Mouse (Mus musculus): Measurements from ENCODE around the gene Tas2r103.

Tas2r103 gene

DNA sequence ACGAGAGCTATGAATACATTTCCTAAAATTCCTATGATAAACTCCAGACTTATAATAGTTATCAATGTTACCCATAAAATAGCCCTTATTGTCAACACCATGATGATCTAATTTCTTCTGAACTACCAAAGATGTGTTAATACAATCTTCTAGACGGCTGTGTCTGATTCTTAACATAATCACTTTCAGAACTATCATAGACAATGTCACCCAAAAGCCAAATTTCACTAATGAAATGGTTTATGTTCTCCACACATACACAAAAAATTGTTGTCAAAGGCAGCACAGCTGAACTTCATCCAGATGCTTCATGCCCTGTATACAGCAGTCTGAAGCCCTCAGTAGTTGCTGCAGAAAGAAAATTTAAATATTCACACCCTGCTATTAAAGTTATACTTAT lies at the start of gene Tas2r103:
Gene Tas2r103, minus strand, starts transcription at position 101 of the 400 bp plus-strand sequence.
- no peak for DNase-seq

DNA sequence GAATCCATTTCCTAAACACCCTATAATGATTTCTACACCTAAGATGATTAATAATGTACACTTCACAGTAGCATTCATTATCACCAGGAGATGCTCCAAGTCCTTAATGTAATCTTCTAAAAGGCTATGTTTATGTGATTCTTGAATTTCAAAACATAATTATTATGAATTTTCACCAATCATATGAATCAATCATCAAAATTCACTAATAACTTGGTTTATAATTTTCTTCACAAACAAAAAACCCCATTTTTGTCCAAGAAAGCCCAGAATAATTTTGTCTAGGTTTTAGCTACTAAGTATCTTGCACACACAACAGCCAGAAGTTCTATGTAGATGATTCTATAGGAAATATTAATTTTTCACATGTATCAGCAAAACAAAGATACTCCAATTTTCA lies 18.8 kb upstream of the Tas2r103 start, which contains the start of gene Tas2r140:
Gene Tas2r140, minus strand, starts transcription at position 101 of the 400 bp plus-strand sequence.
- DNase-seq: no peak

All from cerebellum, adult 18-20 months (tissue).